Mouse (Mus musculus) limb, embryonic 12.5 days (tissue): ENCODE data around the gene Cga. TPM values are rescaled to one million over a fixed set of nuclear protein-coding genes. Genes with fewer than 3 reads are reported as not detected.

ENCODE experiments used
- ATAC-seq: fragments of 200-750 bp; cut with Nextera tagmentation; 2 replicates; pipeline ENCODE4 v1.8.0; 2017; ENCODE audit warnings: low read depth, moderate TSS enrichment; ENCODE audit not compliant: insufficient number of reproducible peaks, insufficient read depth, low FRiP score, low TSS enrichment
- H3K27ac ChIP-seq: fragments of 300-500 bp; sonication (generic); 2 replicates; pipeline ENCODE4 v1.5.1; 2016; ENCODE audit warnings: mild to moderate bottlenecking, moderate library complexity
- H3K27me3 ChIP-seq: fragments of 300-500 bp; sonication (generic); 2 replicates; pipeline ENCODE4 v1.6.1; 2016; ENCODE audit warnings: mild to moderate bottlenecking, moderate library complexity
- H3K36me3 ChIP-seq: fragments of 300-500 bp; sonication (generic); 2 replicates; pipeline ENCODE4 v1.6.1; 2016; ENCODE audit warnings: mild to moderate bottlenecking, moderate library complexity
- H3K4me1 ChIP-seq: fragments of 300-500 bp; sonication (generic); replicated peaks from 2 replicates; pipeline ENCODE4 v1.6.1; 2016
- H3K4me2 ChIP-seq: fragments of 300-500 bp; sonication (generic); 2 replicates; pipeline ENCODE4 v1.6.1; 2016; ENCODE audit warnings: mild to moderate bottlenecking, moderate library complexity
- H3K4me3 ChIP-seq: fragments of 300-500 bp; sonication (generic); replicated peaks from 2 replicates; pipeline ENCODE4 v1.5.1; 2016; ENCODE audit warnings: mild to moderate bottlenecking
- H3K9ac ChIP-seq: fragments of 300-500 bp; sonication (generic); replicated peaks from 2 replicates; pipeline ENCODE4 v1.6.1; 2016; ENCODE audit warnings: mild to moderate bottlenecking, moderate library complexity
- H3K9me3 ChIP-seq: fragments of 300-500 bp; sonication (generic); 2 replicates; pipeline ENCODE4 v1.6.1; 2016; ENCODE audit warnings: mild to moderate bottlenecking, moderate library complexity
- WGBS: fragments of 180-500 bp; shearing (Covaris S2); methylation state at CpG from one replicate; pipeline ENCODE4 v1.1.7; 2016; 5-methylcytosine and 5-hydroxymethylcytosine counted together
- polyA plus RNA-seq: library from polyadenylated mRNA; unstranded; fragments of >200 nt; fragmentation: Nextera tagmentation; extraction: Ambion mirVana; gene quantifications from 2 replicates; pipeline ENCODE4 v1.2.1, GENCODE M21; 2016

The Cga gene
- polyA plus RNA-seq, 1 experiment from 2014 or later = not detected

- peaks cover 32% of the 10 kb centered on the region for H3K36me3 ChIP-seq
These were observed 19.3 kb upstream of the Cga start for GRCm38 (mm10) chr4:34874234-34874633.

GRCm38 (mm10) chr4:34880921-34881650, 12.5 kb upstream of the Cga start:
- Histone ChIP-seq H3K27me3 (no peaks in the 10 kb centered on the region), H3K9me3 (peaks cover 9% of the 10 kb centered on the region; the same call in 1 of the 2 replicates), H3K4me1 (peaks cover 14% of the 10 kb centered on the region), H3K4me3 (peak overlapping the region; percentile 95), H3K27ac (no peak overlapping the region), H3K36me3 (peaks cover 28% of the 10 kb centered on the region), H3K9ac (no peak overlapping the region), H3K4me2 (peak overlapping the region; percentile 73)
- 86% methylated on average over 10 of the region's 10 CpGs for WGBS
- ATAC-seq = no peak

More at GRCm38 (mm10) chr4:34874234-34874633, 19.3 kb upstream of the Cga start:
- Histone ChIP-seq H3K9ac (no peak overlapping the region), H3K4me3 (no peak overlapping the region), H3K27ac (no peak overlapping the region), H3K4me2 (no peak overlapping the region), H3K4me1 (peaks cover 5% of the 10 kb centered on the region; the same call in 1 of the 2 replicates), H3K9me3 (peaks cover 9% of the 10 kb centered on the region; the same call in 1 of the 2 replicates), H3K27me3 (no peaks in the 10 kb centered on the region)
- no peak for ATAC-seq
- WGBS = 83% methylated on average over 1 of the region's 1 CpGs

- no peak for ATAC-seq
- WGBS = 17% methylated on average over 4 of the region's 4 CpGs
- peaks cover 22% of the 10 kb centered on the region for H3K36me3 ChIP-seq
- H3K9me3 ChIP-seq = peaks cover 9% of the 10 kb centered on the region; the same call in 1 of the 2 replicates
- H3K27ac ChIP-seq = peak overlapping the region; percentile 98
- peaks cover 17% of the 10 kb centered on the region for H3K4me1 ChIP-seq
- no peaks in the 10 kb centered on the region for H3K27me3 ChIP-seq
- peak overlapping the region; percentile 95 for H3K4me3 ChIP-seq
- H3K4me2 ChIP-seq = peak overlapping the region; percentile 73
- H3K9ac ChIP-seq = peak overlapping the region; percentile 99
These were observed 11.7 kb upstream of the Cga start for GRCm38 (mm10) chr4:34881851-34882250.

- peak overlapping the region; percentile 98 for H3K27ac ChIP-seq
- H3K4me1 ChIP-seq = peaks cover 17% of the 10 kb centered on the region
- peak; percentile 58 for ATAC-seq
- peak overlapping the region; percentile 73 for H3K4me2 ChIP-seq
- peak overlapping the region; percentile 95 for H3K4me3 ChIP-seq
- no peaks in the 10 kb centered on the region for H3K27me3 ChIP-seq
- under 1% methylated on average over 44 of the region's 58 CpGs for WGBS
- peaks cover 17% of the 10 kb centered on the region for H3K36me3 ChIP-seq
- peak overlapping the region; percentile 99 for H3K9ac ChIP-seq
- peaks cover 8% of the 10 kb centered on the region; the same call in 1 of the 2 replicates for H3K9me3 ChIP-seq
These were observed 11.2 kb upstream of the Cga start for GRCm38 (mm10) chr4:34882291-34882769.

GRCm38 (mm10) chr4:34882818-34883217, 10.8 kb upstream of the Cga start, which contains the start of gene Zfp292:
Zfp292 (minus strand) TSS chr4:34882960.
- H3K27me3 ChIP-seq = no peaks in the 10 kb centered on the region; the same call in 1 of the 2 replicates
- H3K9ac ChIP-seq = peak within 1 kb of the TSS; percentile 99
- ATAC-seq = peak; percentile 91
- peak within 1 kb of the TSS; percentile 73 for H3K4me2 ChIP-seq
- peaks cover 17% of the 10 kb centered on the region for H3K4me1 ChIP-seq
- WGBS = under 1% methylated on average over 44 of the region's 44 CpGs
- peaks cover 3% of the 10 kb centered on the region; the same call in 1 of the 2 replicates for H3K9me3 ChIP-seq
- H3K4me3 ChIP-seq = peak within 1 kb of the TSS; percentile 95
- H3K36me3 ChIP-seq = peaks cover 12% of the 10 kb centered on the region
- H3K27ac ChIP-seq = peak within 1 kb of the TSS; percentile 98

- Histone ChIP-seq H3K4me1 (peaks cover 17% of the 10 kb centered on the region), H3K4me2 (peak overlapping the region; percentile 73), H3K9me3 (no peaks in the 10 kb centered on the region), H3K4me3 (peak overlapping the region; percentile 95), H3K27me3 (peaks cover under 1% of the 10 kb centered on the region; the same call in 1 of the 2 replicates), H3K36me3 (peaks cover 6% of the 10 kb centered on the region), H3K9ac (peak overlapping the region; percentile 99), H3K27ac (peak overlapping the region; percentile 98)
- WGBS = 32% methylated on average over 16 of the region's 16 CpGs
- no peak for ATAC-seq
These were observed 10.1 kb upstream of the Cga start for GRCm38 (mm10) chr4:34883366-34884029.

GRCm38 (mm10) chr4:34885631-34886351, 7.8 kb upstream of the Cga start:
- peaks cover 18% of the 10 kb centered on the region for H3K27me3 ChIP-seq
- peak overlapping the region; percentile 85 for H3K4me2 ChIP-seq
- peak overlapping the region; percentile 69 for H3K4me3 ChIP-seq
- H3K4me1 ChIP-seq = peaks cover 15% of the 10 kb centered on the region
- no peaks in the 10 kb centered on the region for H3K36me3 ChIP-seq
- peak overlapping the region; percentile 92 for H3K27ac ChIP-seq
- H3K9me3 ChIP-seq = no peaks in the 10 kb centered on the region
- no peak for ATAC-seq
- no peak overlapping the region for H3K9ac ChIP-seq
- WGBS = 60% methylated on average over 9 of the region's 9 CpGs

GRCm38 (mm10) chr4:34886490-34887111, 7.0 kb upstream of the Cga start:
- Histone ChIP-seq H3K9ac (peak overlapping the region; percentile 81), H3K27me3 (peaks cover 26% of the 10 kb centered on the region), H3K9me3 (no peaks in the 10 kb centered on the region), H3K36me3 (no peaks in the 10 kb centered on the region), H3K4me2 (peak overlapping the region; percentile 85), H3K4me3 (peak overlapping the region; percentile 69), H3K27ac (peak overlapping the region; percentile 92), H3K4me1 (peaks cover 7% of the 10 kb centered on the region)
- peak; percentile 75 for ATAC-seq
- WGBS = under 1% methylated on average over 48 of the region's 48 CpGs

GRCm38 (mm10) chr4:34887295-34887694, 6.3 kb upstream of the Cga start:
- no peak for ATAC-seq
- Histone ChIP-seq H3K27ac (no peak overlapping the region), H3K4me1 (peaks cover 6% of the 10 kb centered on the region), H3K27me3 (peaks cover 28% of the 10 kb centered on the region), H3K4me3 (peak overlapping the region; percentile 69), H3K9me3 (no peaks in the 10 kb centered on the region), H3K36me3 (no peaks in the 10 kb centered on the region), H3K9ac (peak overlapping the region; percentile 81), H3K4me2 (peak overlapping the region; percentile 85)
- 8% methylated on average over 7 of the region's 7 CpGs for WGBS

GRCm38 (mm10) chr4:34889101-34889811, 4.3 kb upstream of the Cga start:
- WGBS = 4% methylated on average over 15 of the region's 15 CpGs
- Histone ChIP-seq H3K9ac (no peak overlapping the region), H3K36me3 (no peaks in the 10 kb centered on the region), H3K27ac (no peak overlapping the region), H3K4me3 (no peak overlapping the region), H3K27me3 (peaks cover 28% of the 10 kb centered on the region), H3K9me3 (no peaks in the 10 kb centered on the region), H3K4me1 (peaks cover 6% of the 10 kb centered on the region; the same call in 1 of the 2 replicates), H3K4me2 (no peak overlapping the region)
- ATAC-seq = no peak
